Mouse (Mus musculus): ENCODE results near the gene Fmo3.

Gene Fmo3

GRCm38 (mm10) chr1:162984428-162984827, at the start of gene Fmo3:
Gene Fmo3 (minus strand): TSS chr1:162984528.
- DNase-seq, result no peak

DNA sequence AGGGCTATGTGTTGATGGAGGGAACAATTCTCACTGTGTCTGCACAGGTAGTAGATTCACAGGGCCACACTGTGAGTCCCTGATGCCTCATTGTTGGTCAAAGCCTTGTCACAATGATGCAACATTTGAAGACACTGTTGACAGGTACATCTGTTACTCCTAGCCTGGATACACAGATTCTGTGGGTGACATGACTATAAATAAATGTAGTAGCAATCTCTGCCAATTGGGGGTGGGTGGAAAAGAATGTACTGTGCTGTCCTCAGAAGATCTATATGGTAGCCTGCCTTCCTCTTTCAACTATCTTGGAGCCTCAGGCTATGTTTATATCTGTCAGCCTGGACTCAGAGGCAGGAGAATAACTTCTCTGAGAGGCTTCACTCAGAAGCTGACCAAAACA, 38.7 kb upstream of the Fmo3 start:
- DNase-seq, result no peak

- no peak for DNase-seq
These were observed 24.9 kb upstream of the Fmo3 start for GRCm38 (mm10) chr1:163009220-163009619.

GRCm38 (mm10) chr1:163003496-163003895, 19.2 kb upstream of the Fmo3 start:
- DNase-seq, result no peak

- DNase-seq, result no peak
These were observed 17.0 kb upstream of the Fmo3 start for GRCm38 (mm10) chr1:163001271-163001829.

GRCm38 (mm10) chr1:162987546-162987945, 3.2 kb upstream of the Fmo3 start:
- DNase-seq, result no peak

- no peak for DNase-seq
These were observed 2.4 kb upstream of the Fmo3 start for GRCm38 (mm10) chr1:162986777-162987176.

- no peak for DNase-seq
These were observed 1.9 kb upstream of the Fmo3 start for GRCm38 (mm10) chr1:162986121-162986748.

GRCm38 (mm10) chr1:162963556-162963955, 20.8 kb downstream of the Fmo3 start:
- DNase-seq, result no peak

GRCm38 (mm10) chr1:162957422-162957821, 26.9 kb downstream of the Fmo3 start:
- DNase-seq, result no peak

DNA sequence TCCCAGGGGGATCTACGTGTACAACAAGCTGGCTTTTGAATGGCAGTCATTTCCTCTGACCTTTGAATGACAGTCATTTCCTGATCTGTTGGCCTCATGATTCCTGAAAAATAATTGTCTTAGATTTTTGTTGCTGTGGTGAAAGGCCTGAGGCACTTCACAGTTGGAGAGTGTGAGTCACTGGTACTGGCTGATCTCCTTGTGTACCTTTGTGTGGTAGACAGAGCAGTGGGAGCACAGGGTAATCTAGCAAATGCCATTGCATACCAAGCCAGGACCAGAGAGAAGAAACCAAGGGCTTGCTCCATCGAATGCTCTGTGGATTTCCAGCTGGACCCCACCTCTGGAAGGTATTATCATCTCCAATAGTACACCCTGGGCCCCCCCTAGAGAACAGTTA, 31.2 kb downstream of the Fmo3 start:
- no peak for DNase-seq

DNA sequence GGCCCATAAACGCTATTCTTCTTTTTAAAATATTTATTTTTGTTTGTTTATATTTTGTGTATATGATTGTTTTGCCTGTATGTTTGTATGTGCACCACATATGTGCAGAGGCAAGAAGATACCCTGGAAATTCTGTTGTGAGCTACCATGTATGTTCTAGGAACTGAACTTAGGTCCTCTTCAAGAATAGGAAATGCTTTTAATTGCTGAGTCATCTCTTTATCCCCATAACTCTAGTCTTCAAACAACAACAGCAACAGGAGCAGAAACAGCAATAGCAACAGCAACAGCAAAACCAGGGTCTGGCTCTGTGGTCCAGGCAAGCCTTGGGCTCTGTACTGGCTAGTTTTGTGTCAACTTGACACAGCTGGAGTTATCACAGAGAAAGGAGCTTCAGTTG, 34.6 kb downstream of the Fmo3 start:
- no peak for DNase-seq

DNA sequence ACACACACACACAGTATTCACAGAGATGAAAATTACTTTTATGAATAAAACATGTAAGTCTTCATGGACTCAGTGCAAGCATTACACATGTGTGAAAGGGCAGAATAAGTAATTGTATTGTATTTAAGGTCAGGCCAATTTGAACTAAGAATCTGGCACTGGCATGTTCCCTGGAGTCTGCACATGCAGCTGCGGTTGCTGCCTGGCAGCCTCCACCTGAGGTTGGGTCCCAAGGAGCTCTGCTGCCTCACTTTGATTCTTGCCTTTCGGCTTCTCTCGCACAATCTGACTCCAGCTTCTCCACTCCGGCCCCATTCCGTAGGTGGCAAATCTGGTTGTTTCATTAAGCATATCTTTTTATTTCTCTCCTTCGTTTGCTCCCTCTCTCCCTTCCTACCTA, 36.4 kb downstream of the Fmo3 start:
- DNase-seq, result no peak

GRCm38 (mm10) chr1:162946837-162947558, 37.3 kb downstream of the Fmo3 start:
- peak; percentile 15 for DNase-seq

- DNase-seq, result no peak
These were observed 40.6 kb downstream of the Fmo3 start for GRCm38 (mm10) chr1:162943700-162944099.

DNA sequence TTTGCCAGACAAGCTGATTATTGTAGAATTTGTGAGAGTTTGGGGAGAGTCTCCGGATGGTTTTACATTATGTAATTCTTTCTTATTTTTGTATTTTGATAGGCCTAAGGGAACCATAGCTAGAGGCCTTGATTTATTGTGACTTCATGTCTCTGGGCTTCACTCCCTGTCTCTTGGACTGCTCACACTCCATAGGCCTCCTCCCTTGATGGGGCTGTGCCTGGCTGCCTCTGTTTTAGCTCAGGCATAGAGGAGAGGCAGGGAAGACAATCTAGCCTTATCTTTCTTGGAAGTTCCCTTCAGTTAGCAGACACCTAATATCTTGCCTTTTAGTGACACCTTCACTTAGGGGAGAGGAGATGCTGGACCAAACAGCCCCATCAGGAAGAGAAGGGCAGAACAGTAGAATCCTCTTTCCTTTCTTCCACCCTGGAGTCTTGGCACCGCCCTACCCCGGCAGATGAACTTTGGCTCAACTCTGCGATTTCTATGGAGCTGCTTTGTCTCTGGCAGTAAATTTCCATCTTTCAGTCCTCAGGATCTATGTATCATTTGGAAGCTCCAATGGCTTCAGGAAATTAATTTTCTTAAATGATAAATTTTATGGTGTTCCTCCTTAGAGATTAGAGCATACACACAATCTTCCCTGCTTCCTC, 45.5 kb downstream of the Fmo3 start:
- DNase-seq, result no peak

DNA sequence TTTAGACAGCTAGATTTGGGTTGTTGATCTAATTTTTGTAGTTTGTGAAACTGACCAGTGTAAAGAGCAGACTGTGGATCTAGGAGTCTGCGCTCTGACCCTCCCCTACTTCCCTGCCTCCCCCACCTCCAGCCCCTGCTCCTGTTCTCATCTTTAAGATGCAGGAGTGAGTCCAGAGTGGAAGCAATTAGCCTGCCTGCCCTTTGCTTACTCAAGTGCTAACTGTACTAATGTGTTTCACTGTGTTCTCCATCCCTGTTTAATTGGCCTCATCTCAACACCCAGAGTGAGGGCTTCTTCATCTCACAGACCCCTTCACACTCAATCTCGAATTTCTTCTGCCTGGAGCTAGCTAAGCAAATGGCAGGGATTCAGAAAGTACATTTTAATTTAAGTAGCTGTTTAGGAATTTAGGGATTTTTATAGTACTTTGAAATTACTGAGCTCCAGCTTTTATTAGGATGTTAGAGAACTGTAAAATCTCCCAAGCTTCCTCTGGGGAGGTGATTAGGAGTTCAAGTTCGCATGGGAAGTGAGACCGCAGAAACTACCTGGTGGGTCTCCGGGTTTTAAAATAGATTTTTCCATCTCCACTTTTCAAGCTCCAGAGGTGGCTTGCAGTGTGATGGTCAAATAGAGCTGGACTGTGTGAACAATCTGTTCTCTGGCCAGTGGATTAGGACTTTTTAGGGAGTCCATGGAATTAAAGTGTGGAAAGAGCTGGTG, 46.2 kb downstream of the Fmo3 start:
- no peak for DNase-seq

DNA sequence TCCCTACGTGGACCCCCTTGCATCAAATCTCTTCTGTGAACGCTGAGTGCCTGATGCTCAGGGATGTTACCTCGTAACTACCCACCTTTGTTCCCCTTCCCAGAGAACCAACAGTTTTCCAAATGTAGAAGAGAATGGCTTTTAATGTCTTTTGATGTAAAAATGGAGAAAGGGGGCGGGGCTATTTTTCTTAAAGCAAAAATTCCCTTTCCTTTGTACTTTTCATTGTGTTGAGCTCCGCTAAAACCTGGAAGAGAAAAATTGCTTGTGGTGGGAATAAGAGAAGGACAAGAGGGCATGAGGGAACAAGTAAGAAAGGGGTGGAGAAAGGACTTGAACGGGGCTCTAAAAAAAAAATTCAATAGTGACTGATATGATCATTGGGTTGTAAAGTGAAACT, 46.9 kb downstream of the Fmo3 start, which contains the start of gene Fmo6:
TSS of gene Fmo6 (minus strand) at position 101 of the 400 bp plus-strand sequence.
- no peak for DNase-seq

GRCm38 (mm10) chr1:162934374-162935012, 49.8 kb downstream of the Fmo3 start:
- DNase-seq, result no peak

- no peak for DNase-seq
These were observed 51.9 kb downstream of the Fmo3 start for GRCm38 (mm10) chr1:162932386-162932785.

DNA sequence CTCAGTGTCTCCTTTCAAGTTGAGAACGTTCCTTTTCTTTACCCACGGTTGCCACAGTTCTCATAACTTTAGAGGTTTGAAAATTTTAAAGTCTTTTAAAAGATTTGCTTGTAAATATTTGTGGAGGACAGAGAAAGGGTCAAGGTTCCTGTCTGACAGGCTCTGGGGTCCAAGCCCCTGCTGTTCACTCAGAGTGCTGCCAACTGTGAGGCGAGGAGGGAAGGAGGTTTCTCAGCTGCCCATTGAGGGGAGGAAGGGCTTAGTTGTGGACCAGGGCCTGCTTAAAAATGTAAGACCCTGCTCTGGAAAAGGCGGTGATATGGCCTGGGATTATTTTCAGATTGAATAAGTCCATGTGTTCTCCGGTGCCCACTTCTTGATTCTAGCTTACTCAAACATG, 52.4 kb downstream of the Fmo3 start:
- DNase-seq, result no peak

GRCm38 (mm10) chr1:162931310-162931875, 52.9 kb downstream of the Fmo3 start:
- no peak for DNase-seq
